Mouse (Mus musculus) MEL (cell line): ENCODE data around the gene Itk.

Source experiments
- CTCF ChIP-seq, 3 experiments: IDR thresholded peaks in 2 of 3; conservative IDR thresholded peaks in 1 of 3; 2 replicates each; pipeline ENCODE4 v1.5.1; 2011 to 2012; ENCODE audit warnings: low read length in 3 of 3, low read depth in 2 of 3, mild to moderate bottlenecking in 2 of 3, improper control_type of control experiment in 1 of 3, inconsistent platforms in 1 of 3, mixed read lengths in 1 of 3, moderate library complexity in 1 of 3; ENCODE audit not compliant: control insufficient read depth in 1 of 3, insufficient read depth in 1 of 3, poor library complexity in 1 of 3, severe bottlenecking in 1 of 3
- EP300 ChIP-seq, 2 experiments: IDR thresholded peaks; 2 replicates each; pipeline ENCODE4 v1.6.1; 2011; ENCODE audit warnings: improper control_type of control experiment in 2 of 2, low read length in 2 of 2, low read depth in 1 of 2, mild to moderate bottlenecking in 1 of 2
- JUND ChIP-seq: IDR thresholded peaks from 2 replicates; pipeline ENCODE4 v1.6.1; 2011; ENCODE audit warnings: low read depth, mild to moderate bottlenecking, improper control_type of control experiment, low read length
- MAFK ChIP-seq: IDR thresholded peaks from 2 replicates; pipeline ENCODE4 v1.6.1; 2011; ENCODE audit warnings: low read depth, mild to moderate bottlenecking, low read length, improper control_type of control experiment, borderline replicate concordance
- POLR2A ChIP-seq, 2 experiments: IDR thresholded peaks; 2 replicates each; pipeline ENCODE4 v1.6.1; 2011 to 2012; ENCODE audit warnings: low read length in 2 of 2, mild to moderate bottlenecking in 2 of 2, control low read depth in 1 of 2, improper control_type of control experiment in 1 of 2, low read depth in 1 of 2, moderate library complexity in 1 of 2; ENCODE audit not compliant: control insufficient read depth in 1 of 2, insufficient read depth in 1 of 2, poor library complexity in 1 of 2
- POLR2AphosphoS5 ChIP-seq: IDR thresholded peaks from 2 replicates; pipeline ENCODE4 v1.6.1; 2012; ENCODE audit warnings: low read depth, borderline replicate concordance, mild to moderate bottlenecking, inconsistent platforms, low read length, moderate library complexity, mixed read lengths
- RAD21 ChIP-seq: IDR thresholded peaks from 2 replicates; pipeline ENCODE4 v1.6.1; 2011; ENCODE audit warnings: mild to moderate bottlenecking, low read depth, low read length, improper control_type of control experiment
- RCOR1 ChIP-seq: IDR thresholded peaks from 2 replicates; pipeline ENCODE4 v1.6.1; 2012; ENCODE audit warnings: low read depth, mild to moderate bottlenecking, inconsistent platforms, low read length, improper control_type of control experiment
- SMC3 ChIP-seq: IDR thresholded peaks from 2 replicates; pipeline ENCODE4 v1.6.1; 2011; ENCODE audit warnings: low read depth, low read length, improper control_type of control experiment

DNA sequence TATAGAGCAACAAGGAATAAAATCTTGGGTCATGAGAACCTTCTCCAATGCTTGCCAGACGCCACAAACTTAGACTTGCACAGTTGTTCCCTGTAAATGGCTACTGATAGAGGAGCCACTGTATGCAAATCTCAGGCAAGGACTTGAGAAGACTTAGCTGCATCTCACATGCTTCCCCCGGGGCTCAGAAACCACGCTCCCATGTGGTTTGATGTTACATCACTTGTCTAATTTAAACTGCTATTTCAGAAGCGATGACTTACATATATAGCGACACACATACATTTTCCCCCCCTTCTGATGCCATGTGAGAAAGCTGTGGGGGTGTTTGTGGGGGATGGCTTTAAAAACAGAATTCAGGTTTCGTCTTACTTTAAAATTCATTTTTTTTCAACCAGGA, 75.5 kb downstream of the Itk start:
- no peak for TF ChIP-seq POLR2AphosphoS5
- no peak for TF ChIP-seq CTCF (IDR thresholded peaks at IDR 0.05 in 2 of 3, conservative IDR thresholded peaks at IDR 0.05 in 1 of 3; ENCODE audit: control insufficient read depth in 1 of 3, insufficient read depth in 1 of 3, low read depth in 2 of 3, low read length in 3 of 3, poor library complexity in 1 of 3, severe bottlenecking in 1 of 3)
- TF ChIP-seq POLR2A (IDR thresholded peaks at IDR 0.05; ENCODE audit: control insufficient read depth in 1 of 2, insufficient read depth in 1 of 2, low read depth in 1 of 2, low read length in 2 of 2, poor library complexity in 1 of 2): no peak
- no peak for TF ChIP-seq MAFK
- no peak for TF ChIP-seq RAD21
- TF ChIP-seq SMC3: no peak
- TF ChIP-seq EP300 (IDR thresholded peaks at IDR 0.05; ENCODE audit: low read depth in 1 of 2, low read length in 2 of 2): no peak
- no peak for TF ChIP-seq JUND
- no peak for TF ChIP-seq RCOR1
